Mouse (Mus musculus) left cerebral cortex, adult 2 months (tissue): ENCODE data around the gene Ctsw. TPM values are rescaled to one million over a fixed set of nuclear protein-coding genes. Genes with fewer than 3 reads are reported as not detected.

Experiments used
- DNase-seq, 2 experiments: peaks; one replicate each; pipeline ENCODE4 v3.0.0; 2021 to 2022; ENCODE audit warnings: low spot score in 2 of 2, mixed read lengths in 1 of 2; ENCODE audit errors: extremely low spot score in 1 of 2
- H3K27ac ChIP-seq: fragments of 200-600 bp; 2 replicates; pipeline ENCODE4 v1.8.1; 2022
- H3K4me3 ChIP-seq: fragments of 200-600 bp; 2 replicates; pipeline ENCODE4 v1.8.1; 2022
- CTCF ChIP-seq: fragments of 200-600 bp; IDR thresholded peaks from 2 replicates; pipeline ENCODE4 v1.8.1; 2022; ENCODE audit warnings: antibody characterized with exemption, mild to moderate bottlenecking, moderate library complexity
- intact Hi-C: fragments of 180-260 bp; cut with DNase I; formaldehyde crosslinking; loops from one replicate; pipeline ENCODE4 v1.15.1; 2025
- total RNA-seq, 2 experiments: library from RNA; stranded (reverse); gene quantifications; 2 replicates each; pipeline ENCODE4 v1.2.3; 2021

Gene Ctsw
- total RNA-seq, 2 experiments from 2014 or later: 0.36 to 0.47 TPM

GRCm38 (mm10) chr19:5486286-5486685 is 18.0 kb upstream of the Ctsw start:
- TF ChIP-seq CTCF: no peak
- Histone ChIP-seq H3K4me3 (no peak overlapping the region), H3K27ac (no peak overlapping the region)
- intact Hi-C loops: no loop called here
- no peak for DNase-seq

DNA sequence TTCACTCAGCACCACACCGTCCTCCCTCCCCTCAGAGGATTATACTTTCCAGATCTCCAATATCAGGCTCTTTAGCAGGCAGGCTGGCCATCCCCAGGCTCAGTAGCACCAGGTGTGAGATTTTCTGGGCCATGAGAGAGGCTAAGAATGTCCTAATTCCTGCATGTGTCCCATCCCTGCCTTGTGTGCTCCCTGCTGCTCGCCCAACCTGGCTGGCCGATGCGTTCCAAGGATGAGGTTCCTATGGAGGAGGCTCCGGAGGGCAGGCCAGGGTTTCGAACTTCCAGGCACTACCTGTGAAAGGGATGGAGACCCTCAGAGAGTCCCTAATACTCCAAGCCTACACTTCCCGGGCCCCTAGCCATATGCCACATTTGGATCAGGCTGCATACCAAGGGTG is 17.5 kb upstream of the Ctsw start:
- TF ChIP-seq CTCF: no peak
- Histone ChIP-seq H3K4me3 (no peak overlapping the region), H3K27ac (no peak overlapping the region)
- no peak for DNase-seq
- intact Hi-C loops: no loop called here

DNA sequence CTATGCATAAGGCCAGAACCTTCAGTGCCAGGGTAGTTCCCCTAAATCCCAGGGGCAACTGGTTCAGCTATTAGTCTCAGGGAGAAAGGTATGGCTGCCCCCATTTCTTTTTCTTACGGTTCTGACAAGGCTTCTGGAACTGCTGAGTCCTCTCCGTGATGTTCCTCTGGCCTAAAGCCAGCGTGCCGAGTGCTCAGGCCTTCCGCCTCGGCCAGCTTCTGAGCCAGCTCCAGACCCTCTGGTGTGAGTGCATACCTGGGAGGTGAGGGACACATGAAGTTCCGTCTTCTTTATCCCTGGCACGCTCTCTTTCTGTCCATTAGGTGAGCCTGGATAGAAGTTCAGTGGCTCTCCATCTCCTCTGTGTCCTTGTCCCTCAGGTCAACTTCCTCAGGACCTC is 17.1 kb upstream of the Ctsw start:
- Histone ChIP-seq H3K4me3 (no peak overlapping the region), H3K27ac (no peak overlapping the region)
- no peak for TF ChIP-seq CTCF
- DNase-seq: no peak
- intact Hi-C loops: no loop called here

DNA sequence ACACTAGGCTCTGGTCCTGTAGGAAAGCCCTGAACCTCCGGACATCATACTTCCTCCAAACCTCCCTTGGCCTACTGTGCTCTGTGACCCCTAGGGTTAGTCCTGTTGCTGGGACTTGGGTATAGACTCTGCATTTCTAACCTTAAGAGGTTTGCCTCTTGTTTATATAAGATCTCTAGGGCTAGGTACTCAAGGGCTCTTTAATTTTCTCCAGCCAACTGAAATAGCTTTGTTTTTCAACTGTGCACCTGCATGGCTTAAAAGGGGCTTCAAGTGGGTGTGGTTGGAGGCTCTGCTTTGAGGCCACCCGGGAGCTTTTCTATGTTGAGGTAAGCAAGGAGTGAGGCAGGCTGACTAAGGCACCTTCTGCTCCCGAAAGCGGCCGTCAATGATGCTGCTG is 16.2 kb upstream of the Ctsw start:
- intact Hi-C loops: no loop called here
- TF ChIP-seq CTCF: no peak
- DNase-seq: no peak
- Histone ChIP-seq H3K4me3 (no peak overlapping the region), H3K27ac (no peak overlapping the region)

DNA sequence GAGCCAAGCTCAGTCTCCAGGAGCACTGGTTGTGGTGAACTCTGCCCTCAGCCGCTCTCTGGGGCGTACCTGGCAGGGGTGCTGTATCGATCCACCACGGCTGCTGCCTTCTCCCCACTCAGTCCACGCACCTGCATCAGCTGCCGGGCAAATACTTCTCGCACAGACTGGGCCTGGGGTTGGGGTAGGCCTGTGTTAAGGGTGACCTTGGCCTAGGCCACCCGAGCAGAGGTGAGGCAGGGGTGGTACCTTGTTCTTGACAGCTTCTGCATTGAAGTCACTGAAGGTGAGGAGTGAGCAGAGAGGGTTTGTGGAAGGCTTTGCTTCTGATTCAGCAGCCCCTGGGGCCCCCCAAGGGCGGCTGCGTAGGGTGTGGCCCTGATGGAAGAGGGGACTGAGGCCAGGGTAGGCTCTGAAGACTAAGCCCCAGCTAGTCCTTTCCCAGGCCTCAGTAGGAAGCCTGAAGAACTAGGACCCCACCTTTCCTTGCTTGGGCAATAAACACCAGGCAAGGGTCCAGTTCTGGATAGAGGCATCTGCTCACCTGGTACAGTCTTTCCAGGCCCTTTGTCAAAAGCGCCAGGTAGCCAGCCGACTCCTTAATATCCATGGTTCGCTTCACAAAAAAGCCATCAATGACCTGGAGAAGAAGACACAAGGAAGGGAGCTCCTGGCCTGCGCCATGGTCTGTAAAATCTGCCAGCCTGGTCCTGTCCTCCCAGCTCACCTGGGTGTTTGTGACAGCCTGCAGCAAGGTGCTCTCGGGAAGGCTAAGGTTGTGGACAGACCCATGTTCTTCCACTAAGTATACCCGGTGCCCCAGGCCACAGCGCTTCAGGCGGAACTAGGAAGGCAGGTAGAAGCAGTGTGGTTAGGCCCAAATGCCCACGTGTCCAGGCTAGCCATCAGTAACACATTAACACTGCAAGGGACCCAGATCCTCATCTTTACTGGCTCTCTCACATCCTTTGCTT is 15.4 kb upstream of the Ctsw start:
- no peak for TF ChIP-seq CTCF
- Histone ChIP-seq H3K4me3 (no peak overlapping the region), H3K27ac (no peak overlapping the region)
- no peak for DNase-seq
- intact Hi-C loops: no loop called here

DNA sequence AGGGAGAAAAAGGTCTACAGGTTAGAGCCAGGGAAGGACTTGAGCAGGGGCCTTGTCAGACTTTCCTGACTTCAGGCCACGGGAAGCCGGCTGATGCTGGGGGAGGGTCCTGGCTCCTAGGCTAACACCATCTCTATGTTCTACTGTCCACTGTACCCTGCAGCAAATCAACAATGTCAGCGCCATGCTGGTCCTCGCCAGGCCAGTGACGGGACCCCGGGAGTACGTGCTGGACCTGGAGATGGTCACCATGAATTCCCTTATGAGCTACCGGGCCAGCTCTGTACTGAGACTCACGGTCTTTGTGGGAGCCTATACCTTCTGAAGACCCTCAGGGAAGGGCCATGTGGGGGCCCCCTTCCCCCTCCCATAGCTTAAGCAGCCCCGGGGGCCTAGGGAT is 13.1 kb upstream of the Ctsw start:
- intact Hi-C loops: no loop called here
- no peak overlapping the region for H3K4me3 ChIP-seq
- no peak overlapping the region for H3K27ac ChIP-seq
- TF ChIP-seq CTCF: no peak
- DNase-seq: no peak

DNA sequence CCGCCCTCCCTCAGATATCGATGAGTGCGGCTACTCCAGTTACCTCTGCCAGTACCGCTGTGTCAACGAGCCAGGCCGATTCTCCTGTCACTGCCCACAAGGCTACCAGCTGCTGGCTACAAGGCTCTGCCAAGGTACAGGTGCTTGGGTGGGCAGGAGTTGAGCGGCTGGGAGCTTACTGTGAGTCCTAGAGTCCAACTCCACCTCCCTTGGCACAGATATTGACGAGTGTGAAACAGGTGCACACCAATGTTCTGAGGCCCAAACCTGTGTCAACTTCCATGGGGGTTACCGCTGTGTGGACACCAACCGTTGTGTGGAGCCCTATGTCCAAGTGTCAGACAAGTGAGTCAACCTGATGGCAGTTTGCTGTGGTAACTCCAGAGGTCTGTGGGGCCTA is 11.7 kb upstream of the Ctsw start:
- intact Hi-C loops: no loop called here

GRCm38 (mm10) chr19:5477668-5478300 is 9.5 kb upstream of the Ctsw start:
- no peak for TF ChIP-seq CTCF
- DNase-seq: no peak
- no peak overlapping the region for H3K4me3 ChIP-seq
- H3K27ac ChIP-seq: no peak overlapping the region
- intact Hi-C loops: no loop called here

More for the DNA sequence above, 11.7 kb upstream of the Ctsw start:
- Histone ChIP-seq H3K4me3 (no peak overlapping the region), H3K27ac (no peak overlapping the region)
- DNase-seq: no peak
- TF ChIP-seq CTCF: no peak

DNA sequence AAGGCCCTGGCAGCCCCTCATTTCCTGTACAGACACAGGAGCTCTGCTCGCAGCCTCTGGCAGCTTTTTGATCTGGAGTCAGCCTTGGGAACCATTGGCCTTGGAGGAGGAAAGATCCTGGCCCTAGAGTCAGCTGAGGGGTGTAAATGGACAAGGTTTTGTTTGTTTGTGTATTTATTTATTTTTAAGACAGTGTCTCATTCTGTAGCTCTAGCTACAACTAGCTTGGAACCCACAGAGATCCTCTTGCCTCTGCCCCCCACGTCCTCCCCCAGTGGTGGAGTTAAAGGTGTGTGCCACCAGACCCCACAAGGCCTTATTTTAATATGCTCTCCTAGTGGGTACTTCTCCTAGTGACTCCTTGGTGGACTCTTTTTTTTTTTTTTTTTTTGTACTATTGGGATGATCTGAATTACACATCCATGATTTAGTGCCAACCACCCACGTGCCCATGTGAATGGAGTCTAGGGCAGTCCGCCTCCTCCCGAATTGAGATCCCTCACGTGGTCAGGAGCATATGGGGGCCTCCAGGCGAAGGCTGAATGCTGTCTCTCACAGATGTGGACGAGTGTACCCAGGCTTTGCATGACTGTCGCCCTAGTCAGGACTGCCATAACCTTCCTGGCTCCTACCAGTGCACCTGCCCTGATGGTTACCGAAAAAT is 8.8 kb upstream of the Ctsw start:
- Histone ChIP-seq H3K4me3 (no peak overlapping the region), H3K27ac (no peak overlapping the region)
- DNase-seq: peak in 1 of 2 experiments; percentile 51
- no peak for TF ChIP-seq CTCF
- intact Hi-C loops: no loop called here

- TF ChIP-seq CTCF: no peak
- intact Hi-C loops: no loop called here
- Histone ChIP-seq H3K4me3 (peak overlapping the region; percentile 53), H3K27ac (peak overlapping the region; percentile 55)
- no peak for DNase-seq
Observed at GRCm38 (mm10) chr19:5475069-5475714, 6.9 kb upstream of the Ctsw start.

- no peak for TF ChIP-seq CTCF
- Histone ChIP-seq H3K27ac (peak overlapping the region; percentile 63), H3K4me3 (peak overlapping the region; percentile 53)
- intact Hi-C loops: no loop called here
- no peak for DNase-seq
Observed at GRCm38 (mm10) chr19:5474281-5475068, 6.2 kb upstream of the Ctsw start.
